Mouse (Mus musculus) neural tube, embryonic 10.5 days (tissue): ENCODE measurements around the gene Ren1.

Experiments
- DNase-seq: peaks from one replicate; pipeline ENCODE4 v3.0.0-alpha.2; 2017; ENCODE audit warnings: low spot score; ENCODE audit errors: extremely low spot score

Ren1 gene

DNA sequence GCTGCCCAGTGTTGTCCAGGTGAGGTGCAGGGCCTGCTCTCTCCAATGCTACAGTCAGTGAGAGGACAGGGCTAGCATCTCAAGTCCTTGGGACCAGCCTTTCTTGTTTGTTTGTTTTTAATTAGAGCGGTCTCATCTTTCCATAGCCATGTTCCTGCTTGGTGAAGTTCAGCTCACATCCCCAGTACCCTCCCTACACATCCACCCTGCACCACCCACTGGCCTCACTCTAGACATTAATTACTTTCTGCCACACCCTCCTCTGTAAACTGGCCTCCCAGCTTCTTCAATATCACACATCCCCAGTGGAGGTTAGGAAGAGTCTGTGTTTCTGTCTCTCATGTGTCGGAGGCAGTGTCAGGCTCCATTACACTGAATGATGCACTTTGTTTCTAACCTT is 6.0 kb upstream of the Ren1 start:
- DNase-seq: no peak

DNA sequence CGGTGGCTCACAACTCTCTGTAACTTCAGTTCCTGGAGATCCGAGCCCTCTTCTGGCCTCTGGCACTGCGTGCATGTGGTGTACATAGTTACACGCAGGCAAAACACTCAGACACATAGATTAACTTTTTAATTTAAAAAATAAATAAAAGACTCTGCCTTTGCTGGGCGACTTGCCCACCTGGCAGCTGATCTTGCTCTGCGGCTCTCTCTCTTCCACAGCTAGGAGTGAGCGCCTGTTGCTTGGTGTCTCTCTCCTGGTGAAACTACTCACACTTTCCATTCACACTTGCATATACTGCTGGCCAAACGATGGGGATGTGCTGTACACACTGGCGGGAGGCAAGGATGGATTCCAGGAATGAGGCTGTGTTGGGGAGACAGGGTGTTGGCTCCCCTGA is 3.8 kb upstream of the Ren1 start:
- no peak for DNase-seq

DNA sequence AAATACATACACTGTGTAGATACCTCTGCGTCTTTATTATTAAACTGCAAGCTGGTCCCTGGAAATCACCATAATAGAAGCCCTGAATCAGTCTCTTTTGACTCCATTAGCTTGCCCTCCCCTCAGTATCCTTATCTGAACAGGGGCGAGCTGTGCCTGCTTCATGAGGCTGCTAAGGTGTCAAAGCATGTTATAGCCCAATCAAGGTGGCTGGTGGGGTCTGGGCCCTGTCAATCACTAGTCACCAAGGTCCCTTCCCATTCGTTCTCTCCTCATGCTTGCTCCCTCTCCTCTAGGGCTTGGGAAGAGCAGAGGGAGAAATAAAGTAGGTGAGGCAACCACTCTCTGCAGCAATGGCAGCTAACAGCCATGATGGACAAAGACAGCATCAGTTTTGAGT is 3.1 kb upstream of the Ren1 start:
- no peak for DNase-seq

DNA sequence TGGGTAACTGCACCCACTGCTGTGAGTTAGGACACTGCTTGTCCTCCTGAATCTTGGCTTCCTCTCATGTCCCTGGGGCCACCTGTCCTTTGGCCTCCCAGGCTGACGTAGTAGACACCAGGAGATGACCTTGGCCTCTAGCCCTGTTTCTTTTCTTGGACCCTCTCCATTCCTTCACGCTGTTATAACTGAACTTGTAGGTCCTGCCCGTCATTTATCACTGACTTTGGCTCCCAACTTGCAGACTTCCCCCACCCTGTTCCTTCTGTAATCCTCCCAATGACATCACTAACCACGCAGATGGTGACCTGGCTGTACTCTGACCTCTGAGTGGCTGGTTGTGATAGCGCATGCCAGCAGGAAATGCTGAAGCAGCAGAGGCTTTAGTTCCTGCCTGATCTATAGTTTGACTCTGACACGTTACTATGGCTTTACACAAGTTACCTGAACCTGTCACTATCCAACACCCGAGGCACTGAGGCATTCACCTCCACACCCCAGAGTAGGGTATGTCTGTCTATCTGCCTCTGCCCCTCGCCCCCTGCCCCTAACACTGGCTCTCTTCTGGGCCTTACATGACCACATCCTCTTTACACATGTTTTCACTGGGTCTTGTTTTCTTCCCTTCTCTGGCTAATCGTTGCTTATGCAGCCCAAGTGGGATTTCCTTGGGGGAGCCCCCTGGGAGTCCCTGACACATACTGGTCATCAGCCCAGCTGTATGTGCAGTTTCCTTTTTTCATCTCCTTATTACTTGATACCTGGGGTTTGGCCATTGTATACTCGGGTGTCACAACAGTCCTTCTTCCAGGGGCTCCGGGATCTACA is 2.4 kb upstream of the Ren1 start:
- no peak for DNase-seq

DNA sequence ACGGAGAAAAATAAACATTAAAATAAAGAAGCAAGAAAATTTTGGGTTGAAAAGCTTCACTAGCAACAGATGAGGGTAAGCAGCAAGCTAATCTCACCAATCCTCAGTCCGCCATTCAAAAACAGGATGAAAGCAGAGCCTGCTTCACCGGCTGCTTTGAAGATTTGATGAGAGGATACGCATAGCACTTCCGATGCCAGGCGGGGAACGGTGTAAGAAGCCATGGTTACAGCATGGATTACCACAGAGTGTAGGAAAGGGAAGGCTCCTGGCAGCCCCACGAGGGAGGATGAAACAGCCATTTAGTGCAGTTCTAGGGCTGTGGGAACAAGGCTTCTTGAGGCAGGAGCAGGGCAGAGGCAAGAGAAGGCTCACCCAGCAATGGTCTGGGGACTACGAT is 1.5 kb downstream of the Ren1 start:
- no peak for DNase-seq

DNA sequence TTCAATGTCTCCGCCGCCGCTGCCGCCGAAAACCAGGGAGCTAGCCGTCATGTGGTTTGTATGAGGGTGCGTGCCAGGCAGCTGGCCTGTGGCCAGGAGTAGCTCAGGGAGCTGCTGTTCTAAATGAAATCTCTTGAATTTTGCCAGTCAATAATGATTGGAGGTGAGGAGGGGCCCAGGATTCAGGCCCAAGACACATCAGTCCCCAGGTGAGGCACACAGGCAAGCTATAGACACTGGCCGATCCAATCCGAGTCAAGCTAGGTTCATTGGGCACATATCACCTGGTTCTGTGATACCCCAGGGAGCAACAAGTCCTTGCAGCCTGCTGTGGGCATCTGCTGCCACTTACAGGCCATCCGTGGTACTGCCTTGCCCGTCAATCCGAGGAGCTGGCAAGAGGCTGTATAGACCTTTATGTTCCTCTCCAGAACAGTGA is 3.1 kb downstream of the Ren1 start:
- DNase-seq: peak; percentile 74

DNA sequence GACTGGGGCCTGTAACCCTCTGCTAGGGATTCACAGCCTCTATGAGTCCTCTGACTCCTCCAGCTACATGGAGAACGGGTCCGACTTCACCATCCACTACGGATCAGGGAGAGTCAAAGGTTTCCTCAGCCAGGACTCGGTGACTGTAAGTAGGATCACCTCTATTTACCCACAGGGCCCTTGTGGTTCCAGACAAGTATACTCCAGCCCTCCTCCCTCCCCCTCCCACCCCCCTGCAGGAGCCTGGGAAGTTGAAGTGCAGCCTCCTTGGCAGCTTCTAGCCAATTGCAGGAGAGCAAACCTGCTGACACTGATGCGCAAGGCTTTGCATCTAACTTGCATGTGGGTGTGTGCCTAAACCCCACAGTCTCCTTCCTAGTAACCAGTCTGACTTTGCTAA is 5.2 kb downstream of the Ren1 start:
- DNase-seq: no peak

DNA sequence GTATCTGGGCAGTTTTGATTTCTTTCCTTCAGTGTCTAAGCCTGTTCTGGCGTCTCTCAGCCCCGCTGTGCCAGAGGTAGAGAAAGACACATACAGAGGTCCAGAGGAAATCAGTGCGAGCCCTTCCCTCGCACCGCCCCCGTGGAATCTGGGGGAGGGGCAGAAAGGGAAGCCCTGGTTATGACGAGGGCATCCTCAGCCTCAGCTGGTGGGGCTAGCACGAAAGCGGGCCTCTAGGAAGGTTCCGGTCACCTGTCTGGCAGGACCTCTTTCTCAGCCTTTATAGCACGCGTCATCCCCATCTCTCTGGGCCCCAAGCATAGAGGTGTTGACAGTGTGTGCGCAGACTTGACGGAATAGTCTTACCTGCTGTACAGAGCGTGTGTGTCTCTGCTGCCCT is 5.6 kb downstream of the Ren1 start:
- no peak for DNase-seq

DNA sequence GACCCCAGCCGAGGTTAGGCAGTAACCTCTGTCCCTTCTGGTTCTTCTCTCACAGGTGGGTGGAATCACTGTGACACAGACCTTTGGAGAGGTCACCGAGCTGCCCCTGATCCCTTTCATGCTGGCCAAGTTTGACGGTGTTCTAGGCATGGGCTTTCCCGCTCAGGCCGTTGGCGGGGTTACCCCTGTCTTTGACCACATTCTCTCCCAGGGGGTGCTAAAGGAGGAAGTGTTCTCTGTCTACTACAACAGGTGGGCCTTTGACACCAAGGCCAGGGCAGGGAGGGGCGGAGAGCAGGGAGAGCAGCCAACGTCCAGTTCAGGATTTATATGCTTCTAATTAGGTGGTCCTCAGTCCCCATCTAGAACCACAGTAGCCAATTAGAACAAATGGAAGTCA is 6.0 kb downstream of the Ren1 start:
- DNase-seq: no peak

DNA sequence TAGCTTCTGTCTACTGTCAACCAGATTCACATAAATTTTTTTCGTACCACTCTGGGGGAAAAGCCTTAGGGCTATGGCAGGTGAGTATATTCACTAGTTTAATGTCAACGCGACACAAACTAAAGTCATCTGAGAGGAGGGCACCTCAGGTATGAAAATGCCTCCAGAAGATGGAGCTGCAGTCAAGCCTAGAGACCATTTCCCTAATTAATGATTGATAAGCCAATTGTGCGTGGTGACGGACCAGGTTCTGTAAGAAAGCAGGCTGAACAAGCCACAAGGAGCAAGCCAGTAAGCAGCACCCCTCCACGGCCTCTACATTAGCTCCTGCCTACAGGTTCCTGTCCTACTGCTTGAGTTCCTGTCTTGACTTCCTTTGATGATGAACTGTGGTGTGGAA is 10.7 kb downstream of the Ren1 start:
- no peak for DNase-seq

DNA sequence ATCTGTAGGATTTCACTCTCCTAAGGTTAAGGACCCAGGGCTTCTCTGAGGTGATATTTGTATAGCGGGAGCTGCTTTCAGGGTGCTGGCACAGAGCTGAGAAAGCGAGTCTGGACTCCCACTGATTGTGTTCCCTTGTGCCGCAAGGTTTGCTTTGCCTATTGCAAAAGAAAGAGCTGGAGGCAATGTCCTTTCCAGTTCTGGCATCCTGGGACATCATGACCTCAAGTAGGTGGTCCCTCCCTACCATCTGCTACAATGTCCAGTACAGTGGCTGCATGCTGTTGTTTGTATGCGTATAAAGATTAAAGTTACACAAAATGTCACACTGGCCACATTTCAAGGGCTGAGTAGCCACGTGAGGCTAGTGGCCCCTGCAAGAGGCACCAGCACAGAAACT is 11.8 kb downstream of the Ren1 start:
- no peak for DNase-seq

DNA sequence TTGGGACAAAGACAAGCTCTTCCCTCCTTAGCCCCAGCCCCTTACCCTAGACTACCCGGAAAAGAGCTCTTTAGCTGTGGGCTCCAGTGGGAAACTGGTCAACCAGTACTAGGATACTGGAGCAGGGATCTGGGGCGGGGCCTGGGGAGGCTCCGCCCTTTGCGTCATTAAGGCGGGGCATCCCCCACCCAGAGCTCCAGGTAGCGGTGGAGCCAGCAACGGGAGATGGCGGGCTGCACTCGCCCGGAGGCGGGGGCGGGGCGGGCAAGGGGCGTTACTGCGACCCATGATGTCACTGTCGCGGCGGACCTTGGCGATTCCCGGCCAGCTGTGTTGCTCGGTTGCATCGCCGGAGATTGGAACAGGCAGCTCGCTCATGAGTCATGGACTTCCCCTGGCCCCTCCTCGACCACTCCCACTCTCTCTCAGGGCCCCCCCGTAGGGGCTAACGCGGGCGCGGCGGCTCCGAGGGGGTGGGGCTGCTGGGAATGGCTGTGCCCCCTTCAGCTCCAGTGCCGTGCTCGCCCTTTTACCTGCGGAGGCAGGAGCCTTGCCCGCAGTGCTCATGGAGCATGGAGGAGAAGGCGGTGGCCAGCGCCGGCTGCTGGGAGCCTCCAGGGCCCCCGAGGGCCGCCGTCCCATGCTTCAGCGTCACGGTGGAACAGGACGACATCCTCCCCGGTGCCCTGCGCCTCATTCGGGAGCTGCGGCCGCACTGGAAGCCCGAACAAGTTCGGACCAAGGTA is 13.1 kb downstream of the Ren1 start, which contains the start of gene Etnk2:
Gene Etnk2, plus strand, starts transcription at position 297 of the 746 bp plus-strand sequence.
- DNase-seq: peak; percentile 87

DNA sequence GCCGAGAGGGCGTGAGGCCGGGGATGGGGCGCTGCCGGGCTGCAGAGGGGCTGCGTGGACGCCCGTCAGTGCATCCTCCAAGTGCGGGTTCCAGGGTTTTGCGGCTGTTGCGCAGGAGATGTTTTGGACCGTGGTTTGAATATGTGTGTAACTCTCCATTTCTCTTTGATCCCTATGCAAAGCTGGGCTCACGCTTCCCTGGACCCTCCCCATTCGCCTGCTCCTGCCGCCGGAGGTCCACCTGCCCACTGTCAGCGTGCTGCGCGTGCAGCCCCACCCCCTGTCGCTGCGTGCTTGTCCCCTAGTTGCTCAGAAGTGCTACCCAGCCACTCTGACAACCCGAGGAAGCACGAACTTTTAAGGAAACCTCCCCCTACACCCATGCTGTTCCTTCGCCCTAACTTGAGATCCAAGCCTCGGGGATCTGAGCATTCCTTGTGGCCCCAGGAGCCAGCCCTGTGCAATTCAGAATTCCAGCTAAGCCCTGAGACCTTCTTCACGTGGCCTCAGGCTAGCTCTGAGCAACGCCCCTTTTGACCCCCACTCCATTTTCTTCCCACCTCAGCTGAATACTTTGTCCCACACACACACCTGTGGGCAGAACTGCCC is 13.8 kb downstream of the Ren1 start:
- no peak for DNase-seq

DNA sequence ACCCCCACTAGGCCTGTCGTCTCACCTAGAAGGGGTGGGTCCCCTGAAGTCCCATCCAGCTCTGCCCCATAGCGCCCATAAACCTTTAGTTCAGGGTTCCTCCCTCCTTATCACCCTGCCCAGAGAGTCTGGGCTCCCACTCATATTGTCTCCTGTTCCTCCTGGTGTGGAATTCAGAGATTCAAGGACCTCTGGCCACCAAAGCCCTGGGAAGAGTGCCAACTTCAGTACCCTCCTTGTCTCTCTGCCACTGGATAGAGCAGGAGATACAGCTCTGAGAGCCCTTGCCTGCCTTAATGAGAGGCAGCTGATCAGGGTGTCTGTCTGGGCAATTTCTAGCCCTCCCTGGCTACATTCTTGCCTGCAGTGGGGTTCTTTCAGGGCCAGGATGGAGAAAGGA is 14.6 kb downstream of the Ren1 start:
- no peak for DNase-seq

DNA sequence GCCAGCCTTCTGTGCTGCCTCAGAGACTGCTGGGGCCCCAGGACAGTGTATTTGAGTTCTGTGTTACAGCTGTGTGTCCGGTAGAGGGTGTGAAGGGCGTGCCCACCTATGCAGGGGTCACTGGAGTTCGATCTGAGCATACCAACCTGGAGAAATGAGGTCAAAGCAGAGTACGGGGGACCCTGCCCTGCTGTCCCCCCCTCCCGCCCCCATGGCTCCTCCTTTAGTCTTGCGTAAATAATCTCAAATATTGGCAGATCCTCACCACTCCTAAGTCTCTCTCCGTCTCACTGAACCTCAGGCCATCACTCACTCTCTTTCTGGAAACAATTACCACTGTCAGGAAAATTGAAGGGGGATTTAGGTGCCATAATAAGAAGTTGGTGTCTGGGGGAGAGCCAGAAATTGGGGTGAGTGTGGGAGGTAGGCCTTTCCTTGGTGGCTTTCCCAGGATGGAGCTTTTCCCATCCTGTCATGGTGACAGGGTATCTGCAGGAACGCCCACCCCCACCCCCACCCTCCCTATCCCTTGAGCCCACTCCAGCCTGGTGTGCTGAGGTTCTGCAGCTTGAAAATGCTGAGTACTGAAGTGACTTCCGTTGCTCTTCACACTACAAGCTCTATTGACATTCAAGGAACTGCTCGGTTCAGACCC is 16.8 kb downstream of the Ren1 start:
- no peak for DNase-seq

DNA sequence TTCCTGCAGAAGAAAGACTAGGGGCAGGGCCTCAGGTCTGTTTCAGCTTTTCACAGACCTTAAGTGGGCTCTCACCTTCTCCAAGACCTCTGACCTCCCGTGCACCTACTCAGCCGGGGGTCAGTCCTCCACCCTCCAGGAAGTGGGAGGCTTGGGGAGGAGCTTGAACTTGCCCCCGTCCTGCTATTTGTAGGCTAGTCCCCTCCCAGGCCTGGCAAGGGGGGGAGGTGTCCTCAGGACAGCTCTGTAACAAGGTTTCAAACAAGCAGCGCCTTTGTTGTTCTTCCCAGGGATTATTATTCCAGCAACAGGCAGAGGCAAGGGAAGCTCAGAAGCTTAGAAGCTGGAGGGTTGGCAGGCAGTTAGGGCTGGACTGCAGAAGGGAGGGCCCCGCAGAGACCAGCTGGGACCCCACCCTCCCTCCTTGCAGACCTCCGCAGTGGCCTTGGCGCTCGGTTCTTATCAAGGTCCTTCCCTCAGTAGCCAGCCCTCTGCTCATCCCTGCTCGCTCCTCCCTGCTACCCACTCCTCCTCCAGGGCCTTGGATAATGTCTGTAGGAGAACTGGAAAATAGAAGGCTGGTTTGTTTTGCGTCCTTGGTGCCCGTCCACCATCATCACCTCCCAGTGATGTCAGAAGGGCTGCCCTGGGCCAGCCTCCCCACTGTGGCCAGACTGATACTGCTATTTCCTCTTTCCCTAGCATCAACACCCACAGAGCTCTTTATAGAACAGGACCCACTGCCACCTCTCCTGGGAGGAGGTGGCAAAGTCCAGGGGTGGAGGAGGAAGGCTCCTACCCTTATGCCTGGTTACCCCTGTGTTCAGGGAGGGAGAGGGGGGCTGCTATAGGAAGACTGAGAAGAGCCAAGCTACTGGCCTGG is 17.5 kb downstream of the Ren1 start:
- DNase-seq: peak; percentile 49

DNA sequence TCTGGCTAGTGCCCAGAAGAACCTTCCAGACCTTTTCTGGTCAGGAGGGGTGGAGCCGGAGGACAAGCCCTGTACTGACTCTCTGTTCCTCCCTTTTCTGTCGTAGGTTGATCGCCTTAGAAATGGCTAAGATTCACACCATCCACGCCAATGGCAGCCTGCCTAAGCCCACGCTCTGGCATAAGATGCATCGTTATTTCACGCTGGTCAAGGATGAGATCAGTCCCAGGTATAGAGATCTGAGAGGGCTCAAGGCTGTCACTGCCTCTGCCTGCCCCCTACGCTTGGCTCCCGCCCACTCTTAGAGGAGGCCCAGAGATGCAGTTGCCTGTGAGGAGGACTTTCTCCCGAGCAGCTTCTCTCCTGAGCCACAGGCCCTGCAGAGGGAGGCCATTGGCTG is 18.3 kb downstream of the Ren1 start:
- no peak for DNase-seq

DNA sequence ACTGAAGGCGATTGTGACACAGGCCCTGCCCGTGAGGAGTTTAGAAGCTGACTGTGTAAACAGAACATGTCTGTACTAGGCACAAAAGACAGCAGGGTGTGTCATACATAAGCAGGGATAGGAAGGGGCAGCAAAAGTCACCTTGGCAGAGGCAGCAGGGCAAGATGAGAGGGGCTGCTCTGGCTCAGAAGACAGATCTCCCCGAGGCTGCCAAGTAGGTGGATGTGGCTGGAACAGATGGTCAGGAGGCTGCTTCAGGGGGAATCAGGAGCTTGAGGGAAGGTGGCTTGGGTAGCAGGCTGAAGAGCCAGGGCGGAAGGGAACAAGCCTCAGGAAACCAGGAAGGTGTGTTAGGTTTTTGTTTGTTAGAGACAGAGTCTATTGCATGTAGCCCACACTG is 20.0 kb downstream of the Ren1 start:
- no peak for DNase-seq

DNA sequence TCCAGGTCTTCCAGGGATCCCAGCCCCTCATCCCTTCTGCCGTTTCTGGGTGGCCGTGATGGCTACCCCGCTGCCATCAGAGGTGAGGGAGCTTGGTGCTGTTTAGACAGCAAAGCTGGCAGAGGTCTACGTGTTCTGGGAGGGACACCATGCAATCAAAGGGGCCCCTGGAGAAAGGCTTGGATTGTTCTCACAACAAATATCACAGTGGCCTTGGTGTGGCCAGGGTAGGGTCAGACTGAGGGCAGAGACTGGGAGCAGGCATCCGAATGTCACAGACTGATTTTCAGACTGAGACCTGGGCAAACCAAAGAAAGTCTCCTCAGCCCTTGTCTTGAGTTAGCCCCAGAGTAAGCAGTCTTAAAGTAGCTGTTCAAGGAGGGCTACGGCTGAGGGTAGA is 21.1 kb downstream of the Ren1 start:
- no peak for DNase-seq

DNA sequence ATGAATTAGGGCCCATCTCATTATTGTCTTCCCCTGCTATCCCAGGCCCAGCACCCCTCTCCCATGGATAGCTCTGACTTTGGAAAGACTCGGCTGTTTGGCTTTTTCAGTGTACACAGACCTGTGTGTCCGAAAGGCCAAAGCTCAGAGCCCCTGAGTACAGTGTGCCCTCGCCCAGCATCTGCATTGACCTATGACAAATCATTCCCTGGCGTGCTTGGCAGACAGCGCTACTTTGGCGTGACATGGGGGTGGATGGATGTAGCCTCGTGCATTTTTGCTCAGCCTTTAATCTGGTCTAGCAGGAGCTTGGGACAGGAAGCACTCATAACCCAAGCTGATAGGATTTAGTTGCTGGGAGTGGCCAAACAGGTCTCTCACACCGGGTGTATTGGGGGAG is 21.8 kb downstream of the Ren1 start:
- DNase-seq: no peak
